8 mouse cellular contexts compared by ENCODE assay signal in genomic region chr17:64330885-64331284, GRCm38 (mm10). TPM values are rescaled to one million over a fixed set of nuclear protein-coding genes. Genes with fewer than 3 reads are reported as not detected.
DNase-seq lines count a peak whose midpoint lies in the region; ATAC-seq lines count a peak whose summit lies in the region.

No protein-coding gene starts in this region.

- H3K4me2 ChIP-seq in kidney, embryonic 14.5 days (replicated peaks; ENCODE audit: low read depth, low read length) = peak overlapping the region; percentile 52
- H3K4me2 ChIP-seq in hindbrain, embryonic 12.5 days (replicated peaks) = peak overlapping the region; percentile 63
- H3K4me2 ChIP-seq in midbrain, embryonic 12.5 days (replicated peaks) = peak overlapping the region; percentile 62

- H3K27me3 ChIP-seq in kidney, embryonic 14.5 days (ENCODE audit: control insufficient read depth, insufficient read depth, low read length) = no peaks in the 10 kb centered on the region
- no peaks in the 10 kb centered on the region for H3K27me3 ChIP-seq in hindbrain, embryonic 12.5 days
- no peaks in the 10 kb centered on the region for H3K27me3 ChIP-seq in midbrain, embryonic 12.5 days

- 0 out of 2 replicates have a peak, but pooled peaks cover 3% of the 10 kb centered on the region for H3K4me1 ChIP-seq in kidney, embryonic 14.5 days (ENCODE audit: control insufficient read depth, insufficient read depth, low read length)
- H3K4me1 ChIP-seq in hindbrain, embryonic 12.5 days = peaks cover 8% of the 10 kb centered on the region
- peaks cover 13% of the 10 kb centered on the region for H3K4me1 ChIP-seq in midbrain, embryonic 12.5 days

- DNase-seq in kidney, postnatal 14 days = no peak
- peak; percentile 16 for DNase-seq in Muller cell, postnatal 12 days (ENCODE audit: inconsistent ontology term)
- DNase-seq in urinary bladder, adult 2 months (ENCODE audit: low spot score) = no peak
- DNase-seq in right cerebral cortex, adult 2 months (ENCODE audit: low spot score in 2 of 2) = no peak
- no peak for DNase-seq in spleen, postnatal 14 days (ENCODE audit: low spot score in 2 of 2)

- H3K9me3 ChIP-seq in kidney, embryonic 14.5 days (ENCODE audit: control insufficient read depth, low read length) = no peaks in the 10 kb centered on the region; the same call in 1 of the 2 replicates
- H3K9me3 ChIP-seq in hindbrain, embryonic 12.5 days (replicated peaks) = no peaks in the 10 kb centered on the region
- H3K9me3 ChIP-seq in midbrain, embryonic 12.5 days = no peaks in the 10 kb centered on the region

- peak overlapping the region; percentile 86 for H3K4me3 ChIP-seq in kidney, embryonic 14.5 days (ENCODE audit: low read length)
- H3K4me3 ChIP-seq in hindbrain, embryonic 12.5 days = peak overlapping the region; percentile 93
- peak overlapping the region; percentile 98 for H3K4me3 ChIP-seq in midbrain, embryonic 12.5 days

- no peaks in the 10 kb centered on the region for H3K36me3 ChIP-seq in kidney, embryonic 14.5 days (ENCODE audit: control insufficient read depth, insufficient read depth, low read length)
- 0 out of 2 replicates have a peak, but pooled peaks cover 6% of the 10 kb centered on the region for H3K36me3 ChIP-seq in hindbrain, embryonic 12.5 days
- H3K36me3 ChIP-seq in midbrain, embryonic 12.5 days = no peaks in the 10 kb centered on the region; the same call in 1 of the 2 replicates

- H3K9ac ChIP-seq in kidney, embryonic 14.5 days (ENCODE audit: low read depth, low read length) = peak overlapping the region; percentile 94
- peak overlapping the region; percentile 98 for H3K9ac ChIP-seq in hindbrain, embryonic 12.5 days
- H3K9ac ChIP-seq in midbrain, embryonic 12.5 days (replicated peaks) = peak overlapping the region; percentile 97

- WGBS in kidney, embryonic 14.5 days = 15% methylated on average over 8 of the region's 8 CpGs
- 27% methylated on average over 8 of the region's 8 CpGs for WGBS in hindbrain, embryonic 12.5 days
- WGBS in midbrain, embryonic 12.5 days = 24% methylated on average over 8 of the region's 8 CpGs

- ATAC-seq in kidney, embryonic 14.5 days (ENCODE audit: low FRiP score, low TSS enrichment) = no peak
- ATAC-seq in hindbrain, embryonic 12.5 days (ENCODE audit: low FRiP score) = no peak
- no peak for ATAC-seq in midbrain, embryonic 12.5 days (ENCODE audit: low FRiP score, low read depth)

- peak overlapping the region; percentile 96; the same call in 1 of the 2 replicates for H3K27ac ChIP-seq in kidney, embryonic 14.5 days (ENCODE audit: low read depth, low read length)
- peak overlapping the region; percentile 98 for H3K27ac ChIP-seq in hindbrain, embryonic 12.5 days
- H3K27ac ChIP-seq in midbrain, embryonic 12.5 days (replicated peaks) = peak overlapping the region; percentile 98

RNA-seq across cellular contexts. Expression of gene Pja2, which starts 0.8 kb away (rescaled TPM):
- 43.2 and 64.7 TPM in 2 replicates for polyA plus RNA-seq in kidney, embryonic 14.5 days (2014; fragmentation: Nextera tagmentation; extraction: Ambion mirVana)
- polyA plus RNA-seq in hindbrain, embryonic 12.5 days (2016; fragmentation: Nextera tagmentation; extraction: Ambion mirVana) = 107 and 115 TPM in 2 replicates
- polyA plus RNA-seq in midbrain, embryonic 12.5 days (2016; fragmentation: Nextera tagmentation; extraction: Ambion mirVana) = 88.4 and 99.8 TPM in 2 replicates
- 54.5 and 77.3 TPM in 2 replicates for polyA plus RNA-seq in urinary bladder, adult 2 months (2012; rRNA removed)
